Mouse (Mus musculus): ENCODE measurements around the gene Caap1. TPM values are rescaled to one million over a fixed set of nuclear protein-coding genes. Genes with fewer than 3 reads are reported as not detected.
A peak's percentile ranks its signal among the peaks of the same experiment; 100 is the strongest.

Gene Caap1
- polyA plus RNA-seq, 1 experiment from 2014 or later, result 35.2 TPM

DNA sequence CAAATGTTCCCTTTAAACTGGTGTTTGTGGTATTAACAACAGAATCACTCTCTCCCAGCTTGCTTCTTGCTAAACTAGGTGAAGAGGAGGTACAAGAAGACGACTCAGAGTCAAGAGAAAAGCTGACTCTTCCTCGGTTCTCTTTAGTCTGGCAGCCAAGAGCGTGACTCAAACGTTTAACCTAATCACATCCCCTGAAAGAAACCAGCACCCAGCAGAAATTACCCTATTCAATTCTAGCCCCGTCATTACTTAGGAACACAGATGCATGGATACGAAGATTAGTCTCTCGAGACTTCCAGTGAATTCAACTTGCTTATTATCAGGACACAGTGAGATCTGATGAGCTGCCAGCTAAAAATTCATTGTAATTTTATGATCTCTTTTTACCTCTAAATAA, 12.3 kb downstream of the Caap1 start:
- Histone ChIP-seq H3K9ac (replicated peaks; ENCODE audit: low read length) (no peak overlapping the region), H3K9me3 (replicated peaks; ENCODE audit: control insufficient read depth, low read length) (no peaks in the 10 kb centered on the region), H3K4me1 (ENCODE audit: control insufficient read depth, insufficient read depth, low read length) (no peaks in the 10 kb centered on the region), H3K27ac (replicated peaks; ENCODE audit: low read depth, low read length) (no peak overlapping the region), H3K4me2 (ENCODE audit: low read depth, low read length) (no peak overlapping the region), H3K36me3 (replicated peaks; ENCODE audit: control insufficient read depth, insufficient read depth, low read depth, low read length) (no peaks in the 10 kb centered on the region; the same call in 1 of the 2 replicates), H3K27me3 (ENCODE audit: control insufficient read depth, insufficient read depth, low read length) (no peaks in the 10 kb centered on the region), H3K4me3 (ENCODE audit: low read depth, low read length) (no peak overlapping the region)
- DNase-seq (ENCODE audit: low spot score) (no peak), ATAC-seq (replicated peaks; ENCODE audit: insufficient number of reproducible peaks, low FRiP score, low TSS enrichment, low read depth) (no peak)
- 79% methylated on average over 7 of the region's 7 CpGs for WGBS

DNA sequence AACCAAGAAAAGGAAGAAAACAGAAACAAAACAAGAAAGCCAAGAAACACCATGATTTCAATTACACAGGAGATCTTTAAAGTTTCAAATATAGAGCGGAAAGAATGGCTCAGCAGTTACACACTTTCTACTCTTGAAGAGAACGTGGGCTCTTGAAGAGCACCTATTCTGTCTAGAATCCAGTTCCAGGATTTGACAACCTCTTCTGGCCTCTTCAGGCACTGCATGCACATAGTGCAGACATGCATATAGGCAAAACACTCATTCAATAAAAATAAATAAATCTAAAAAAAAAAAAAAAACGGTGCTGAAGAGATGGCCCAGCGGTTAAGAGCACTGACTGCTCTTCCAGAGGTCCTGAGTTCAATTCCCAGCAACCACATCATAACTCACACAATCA, 13.6 kb downstream of the Caap1 start:
- no peak overlapping the region for H3K4me3 ChIP-seq (ENCODE audit: low read depth, low read length)
- ATAC-seq (replicated peaks; ENCODE audit: insufficient number of reproducible peaks, low FRiP score, low TSS enrichment, low read depth) (no peak), DNase-seq (ENCODE audit: low spot score) (no peak)
- no peaks in the 10 kb centered on the region for H3K9me3 ChIP-seq (replicated peaks; ENCODE audit: control insufficient read depth, low read length)
- H3K4me1 ChIP-seq (ENCODE audit: control insufficient read depth, insufficient read depth, low read length), result no peaks in the 10 kb centered on the region
- H3K27me3 ChIP-seq (ENCODE audit: control insufficient read depth, insufficient read depth, low read length), result no peaks in the 10 kb centered on the region
- no peak overlapping the region for H3K9ac ChIP-seq (replicated peaks; ENCODE audit: low read length)
- no peak overlapping the region for H3K27ac ChIP-seq (replicated peaks; ENCODE audit: low read depth, low read length)
- WGBS, result 96% methylated on average over 4 of the region's 4 CpGs
- no peak overlapping the region for H3K4me2 ChIP-seq (ENCODE audit: low read depth, low read length)
- H3K36me3 ChIP-seq (replicated peaks; ENCODE audit: control insufficient read depth, insufficient read depth, low read depth, low read length), result no peaks in the 10 kb centered on the region; the same call in 1 of the 2 replicates

DNA sequence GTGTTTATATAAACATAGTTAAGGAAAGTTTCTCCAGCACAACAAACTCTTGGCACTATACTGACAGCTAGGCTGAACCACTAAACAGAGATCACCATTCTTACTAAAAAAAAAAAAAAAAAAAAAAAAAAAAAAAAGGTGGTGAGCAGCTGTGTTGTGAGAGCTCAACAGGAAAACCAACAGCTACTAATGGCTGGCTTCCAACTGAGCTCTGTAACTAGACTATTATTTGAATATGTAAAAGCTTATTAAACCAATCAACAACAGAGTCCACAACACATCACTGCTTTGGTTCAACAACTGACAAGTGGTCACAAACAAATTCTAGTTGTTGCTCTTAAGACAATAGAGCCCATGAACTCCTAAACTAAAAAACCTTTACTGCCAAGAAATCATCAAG, 23.4 kb downstream of the Caap1 start:
- H3K9me3 ChIP-seq (replicated peaks; ENCODE audit: control insufficient read depth, low read length), result no peaks in the 10 kb centered on the region
- ATAC-seq (replicated peaks; ENCODE audit: insufficient number of reproducible peaks, low FRiP score, low TSS enrichment, low read depth) (no peak), DNase-seq (ENCODE audit: low spot score) (no peak)
- H3K4me2 ChIP-seq (ENCODE audit: low read depth, low read length), result no peak overlapping the region
- no peaks in the 10 kb centered on the region for H3K36me3 ChIP-seq (replicated peaks; ENCODE audit: control insufficient read depth, insufficient read depth, low read depth, low read length)
- no peaks in the 10 kb centered on the region for H3K27me3 ChIP-seq (ENCODE audit: control insufficient read depth, insufficient read depth, low read length)
- H3K4me1 ChIP-seq (ENCODE audit: control insufficient read depth, insufficient read depth, low read length), result no peaks in the 10 kb centered on the region
- H3K27ac ChIP-seq (replicated peaks; ENCODE audit: low read depth, low read length), result no peak overlapping the region
- no peak overlapping the region for H3K9ac ChIP-seq (replicated peaks; ENCODE audit: low read length)
- no peak overlapping the region for H3K4me3 ChIP-seq (ENCODE audit: low read depth, low read length)

DNA sequence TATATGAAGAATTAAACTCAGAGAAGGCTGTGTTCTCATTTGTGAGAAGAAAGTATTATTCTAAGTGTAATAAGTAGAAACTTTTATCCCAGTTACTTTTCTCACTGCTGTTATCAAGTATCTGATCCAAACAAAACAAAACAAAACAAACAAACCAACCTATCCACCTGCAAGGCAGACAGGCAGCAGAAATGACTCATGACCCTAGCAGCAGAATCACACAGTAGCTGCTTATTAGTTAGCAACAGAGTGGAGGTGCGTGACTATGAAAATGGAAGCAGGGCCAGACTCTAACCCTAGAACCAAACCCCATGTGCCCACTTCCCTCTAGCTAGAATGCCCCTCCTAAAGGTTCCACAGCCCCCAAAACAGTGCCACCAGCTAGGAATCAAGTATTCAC, 27.1 kb downstream of the Caap1 start:
- Histone ChIP-seq H3K9ac (replicated peaks; ENCODE audit: low read length) (no peak overlapping the region), H3K4me3 (ENCODE audit: low read depth, low read length) (no peak overlapping the region), H3K4me1 (ENCODE audit: control insufficient read depth, insufficient read depth, low read length) (no peaks in the 10 kb centered on the region), H3K27me3 (ENCODE audit: control insufficient read depth, insufficient read depth, low read length) (no peaks in the 10 kb centered on the region), H3K36me3 (replicated peaks; ENCODE audit: control insufficient read depth, insufficient read depth, low read depth, low read length) (no peaks in the 10 kb centered on the region), H3K9me3 (replicated peaks; ENCODE audit: control insufficient read depth, low read length) (no peaks in the 10 kb centered on the region), H3K4me2 (ENCODE audit: low read depth, low read length) (no peak overlapping the region), H3K27ac (replicated peaks; ENCODE audit: low read depth, low read length) (no peak overlapping the region)
- 100% methylated on average over 1 of the region's 1 CpGs for WGBS
- ATAC-seq (replicated peaks; ENCODE audit: insufficient number of reproducible peaks, low FRiP score, low TSS enrichment, low read depth) (no peak), DNase-seq (ENCODE audit: low spot score) (no peak)

DNA sequence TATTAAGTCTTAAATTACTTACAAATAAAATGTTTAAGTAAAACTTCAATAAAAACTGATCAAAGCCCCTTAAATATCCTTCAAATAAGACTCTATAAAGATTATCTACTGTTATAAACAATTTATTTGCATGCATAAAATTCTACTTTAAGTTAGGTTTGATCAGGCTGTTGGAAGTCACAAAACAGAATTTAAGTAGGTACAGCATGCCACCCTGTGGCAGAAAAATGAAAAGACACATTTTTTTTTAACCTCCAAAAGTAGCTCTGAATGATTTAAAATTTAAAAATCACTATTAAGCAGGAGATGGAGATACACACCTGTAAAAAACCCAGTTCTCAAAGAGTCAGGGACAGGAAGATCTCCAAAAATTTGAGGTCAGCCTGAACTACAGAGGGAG, 33.3 kb downstream of the Caap1 start:
- no peak overlapping the region for H3K27ac ChIP-seq (replicated peaks; ENCODE audit: low read depth, low read length)
- ATAC-seq (replicated peaks; ENCODE audit: insufficient number of reproducible peaks, low FRiP score, low TSS enrichment, low read depth) (no peak), DNase-seq (ENCODE audit: low spot score) (peak; percentile 13)
- no peaks in the 10 kb centered on the region for H3K36me3 ChIP-seq (replicated peaks; ENCODE audit: control insufficient read depth, insufficient read depth, low read depth, low read length)
- no peak overlapping the region for H3K4me3 ChIP-seq (ENCODE audit: low read depth, low read length)
- no peaks in the 10 kb centered on the region for H3K27me3 ChIP-seq (ENCODE audit: control insufficient read depth, insufficient read depth, low read length)
- H3K4me1 ChIP-seq (ENCODE audit: control insufficient read depth, insufficient read depth, low read length), result no peaks in the 10 kb centered on the region
- no peak overlapping the region for H3K4me2 ChIP-seq (ENCODE audit: low read depth, low read length)
- H3K9ac ChIP-seq (replicated peaks; ENCODE audit: low read length), result no peak overlapping the region
- H3K9me3 ChIP-seq (replicated peaks; ENCODE audit: control insufficient read depth, low read length), result no peaks in the 10 kb centered on the region

DNA sequence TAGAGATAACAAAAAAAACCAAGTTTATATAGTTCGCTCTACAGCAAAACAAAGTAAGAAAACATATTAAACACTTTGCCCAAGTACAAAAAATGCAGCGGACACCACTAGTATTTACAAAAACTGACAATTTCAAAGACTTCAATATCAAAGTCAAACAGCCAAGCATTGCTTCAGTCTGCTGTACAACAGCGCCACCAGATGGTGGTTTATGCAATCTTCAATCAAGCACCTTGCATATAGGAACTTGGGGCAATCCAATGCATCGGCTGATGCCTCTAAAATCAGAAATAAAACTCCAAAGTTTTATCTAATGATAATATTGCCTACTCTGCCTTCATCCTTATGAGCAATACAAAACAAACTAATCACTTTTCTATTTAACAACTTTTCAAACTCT, 39.0 kb downstream of the Caap1 start:
- no peak overlapping the region for H3K27ac ChIP-seq (replicated peaks; ENCODE audit: low read depth, low read length)
- DNase-seq (ENCODE audit: low spot score) (peak; percentile 63), ATAC-seq (replicated peaks; ENCODE audit: insufficient number of reproducible peaks, low FRiP score, low TSS enrichment, low read depth) (no peak)
- H3K9ac ChIP-seq (replicated peaks; ENCODE audit: low read length), result no peak overlapping the region
- no peaks in the 10 kb centered on the region for H3K9me3 ChIP-seq (replicated peaks; ENCODE audit: control insufficient read depth, low read length)
- H3K27me3 ChIP-seq (ENCODE audit: control insufficient read depth, insufficient read depth, low read length), result no peaks in the 10 kb centered on the region
- WGBS, result 71% methylated on average over 4 of the region's 4 CpGs
- no peak overlapping the region for H3K4me2 ChIP-seq (ENCODE audit: low read depth, low read length)
- no peaks in the 10 kb centered on the region for H3K36me3 ChIP-seq (replicated peaks; ENCODE audit: control insufficient read depth, insufficient read depth, low read depth, low read length)
- no peaks in the 10 kb centered on the region for H3K4me1 ChIP-seq (ENCODE audit: control insufficient read depth, insufficient read depth, low read length)
- H3K4me3 ChIP-seq (ENCODE audit: low read depth, low read length), result no peak overlapping the region

DNA sequence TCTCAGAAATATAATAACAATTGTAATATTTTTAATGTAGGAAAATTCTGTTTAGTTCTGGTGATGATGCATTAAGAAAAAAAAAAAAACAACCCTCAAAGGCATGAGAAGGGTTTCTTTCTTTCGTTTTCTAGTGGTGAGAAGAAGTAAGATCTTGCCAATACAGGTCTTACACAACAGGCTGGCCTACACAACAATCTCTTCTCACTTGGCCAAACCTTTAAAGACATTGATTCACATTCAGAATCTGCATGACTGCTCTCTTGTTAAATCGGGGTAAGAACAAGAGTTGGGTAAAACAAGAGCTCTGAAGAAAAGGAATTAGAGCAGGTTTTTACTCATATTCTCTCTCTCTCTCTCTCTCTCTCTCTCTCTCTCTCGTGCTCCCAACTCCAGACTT, 41.2 kb downstream of the Caap1 start:
- Histone ChIP-seq H3K27me3 (ENCODE audit: control insufficient read depth, insufficient read depth, low read length) (no peaks in the 10 kb centered on the region), H3K36me3 (replicated peaks; ENCODE audit: control insufficient read depth, insufficient read depth, low read depth, low read length) (no peaks in the 10 kb centered on the region), H3K4me3 (ENCODE audit: low read depth, low read length) (no peak overlapping the region), H3K27ac (replicated peaks; ENCODE audit: low read depth, low read length) (no peak overlapping the region), H3K4me2 (ENCODE audit: low read depth, low read length) (no peak overlapping the region), H3K4me1 (ENCODE audit: control insufficient read depth, insufficient read depth, low read length) (no peaks in the 10 kb centered on the region), H3K9ac (replicated peaks; ENCODE audit: low read length) (no peak overlapping the region), H3K9me3 (replicated peaks; ENCODE audit: control insufficient read depth, low read length) (no peaks in the 10 kb centered on the region)
- DNase-seq (ENCODE audit: low spot score) (no peak), ATAC-seq (replicated peaks; ENCODE audit: insufficient number of reproducible peaks, low FRiP score, low TSS enrichment, low read depth) (no peak)
- 86% methylated on average over 3 of the region's 3 CpGs for WGBS

DNA sequence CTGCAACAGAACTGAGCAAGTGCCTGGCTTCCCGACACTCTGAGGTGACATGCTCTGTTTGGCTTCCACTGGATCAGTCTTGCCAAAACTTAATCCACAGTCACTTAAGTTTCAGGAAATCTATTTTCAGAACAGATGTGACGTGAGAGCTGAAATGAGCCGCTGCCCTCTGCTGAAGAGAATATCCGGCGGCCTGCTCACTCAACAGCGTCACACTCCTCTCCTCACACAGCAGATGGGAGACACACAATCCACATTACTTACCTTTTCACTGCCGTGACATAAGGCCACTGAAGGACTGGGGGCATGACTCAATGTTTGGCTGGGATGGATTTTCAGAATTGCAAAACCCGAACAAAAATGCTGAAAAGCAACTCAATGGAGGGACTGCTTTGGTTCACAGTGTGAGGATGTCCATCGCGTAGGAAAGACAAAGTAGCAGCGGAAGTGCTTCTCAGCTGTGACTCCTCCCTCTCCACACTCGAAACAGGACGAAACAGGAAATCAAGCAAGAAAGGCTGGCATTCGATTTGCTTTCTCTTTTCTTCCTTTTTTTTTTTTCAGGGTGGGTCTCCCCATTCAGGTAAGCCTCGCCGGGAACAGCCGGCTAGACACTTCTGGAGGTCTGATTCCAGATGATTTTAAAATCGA, 79.7 kb downstream of the Caap1 start:
- H3K36me3 ChIP-seq (replicated peaks; ENCODE audit: control insufficient read depth, insufficient read depth, low read depth, low read length), result no peaks in the 10 kb centered on the region
- 84% methylated on average over 18 of the region's 18 CpGs for WGBS
- H3K4me2 ChIP-seq (ENCODE audit: low read depth, low read length), result no peak overlapping the region
- H3K9me3 ChIP-seq (replicated peaks; ENCODE audit: control insufficient read depth, low read length), result no peaks in the 10 kb centered on the region
- DNase-seq (ENCODE audit: low spot score), result no peak
- ATAC-seq (replicated peaks; ENCODE audit: insufficient number of reproducible peaks, low FRiP score, low TSS enrichment, low read depth), result no peak
- H3K4me3 ChIP-seq (ENCODE audit: low read depth, low read length), result no peak overlapping the region
- H3K4me1 ChIP-seq (ENCODE audit: control insufficient read depth, insufficient read depth, low read length), result no peaks in the 10 kb centered on the region
- no peaks in the 10 kb centered on the region for H3K27me3 ChIP-seq (ENCODE audit: control insufficient read depth, insufficient read depth, low read length)
- no peak overlapping the region for H3K9ac ChIP-seq (replicated peaks; ENCODE audit: low read length)
- no peak overlapping the region for H3K27ac ChIP-seq (replicated peaks; ENCODE audit: low read depth, low read length)
